18 mouse cellular contexts compared by ENCODE assay signal in genomic region chr12:110112723-110113105, GRCm38 (mm10).
DNase-seq lines count a peak whose midpoint lies in the region; ATAC-seq lines count a peak whose summit lies in the region.
"Had no signal": no experiment of that assay in that cellular context is flagged by ENCODE, and none has a peak within 500 bp of the region (broad histone marks: within the 10 kb centered on the region; RNA-seq: fewer than 3 reads in every experiment).

No protein-coding gene starts in this region.

- H3K9me3 ChIP-seq in heart, embryonic 10.5 days, result no peaks in the 10 kb centered on the region
- H3K9me3 ChIP-seq in lung, embryonic 16.5 days (ENCODE audit: control insufficient read depth, low read length), result no peaks in the 10 kb centered on the region
- no peaks in the 10 kb centered on the region for H3K9me3 ChIP-seq in hindbrain, embryonic 12.5 days (replicated peaks)
- H3K9me3 ChIP-seq: forebrain, embryonic 13.5 days; limb, embryonic 15.5 days; liver, embryonic 15.5 days; midbrain, embryonic 12.5 days had no signal

- H3K36me3 ChIP-seq in heart, embryonic 10.5 days, result no peaks in the 10 kb centered on the region
- H3K36me3 ChIP-seq in lung, embryonic 16.5 days (ENCODE audit: control insufficient read depth, insufficient read depth, low read length), result no peaks in the 10 kb centered on the region
- H3K36me3 ChIP-seq in hindbrain, embryonic 12.5 days, result no peaks in the 10 kb centered on the region
- H3K36me3 ChIP-seq: limb, embryonic 15.5 days; liver, embryonic 15.5 days; midbrain, embryonic 12.5 days had no signal

- H3K27ac ChIP-seq in heart, embryonic 10.5 days, result no peak overlapping the region
- H3K27ac ChIP-seq in lung, embryonic 16.5 days (ENCODE audit: low read length), result no peak overlapping the region
- no peak overlapping the region for H3K27ac ChIP-seq in hindbrain, embryonic 12.5 days
- H3K27ac ChIP-seq: forebrain, embryonic 13.5 days; gastrocnemius, adult 2 months; hindbrain, embryonic 14.5 days; limb, embryonic 15.5 days; liver, embryonic 15.5 days; midbrain, embryonic 12.5 days had no signal

- peak; percentile 66 for ATAC-seq in lung, embryonic 16.5 days (ENCODE audit: low read depth)
- ATAC-seq in hindbrain, embryonic 12.5 days (ENCODE audit: low FRiP score), result no peak
- ATAC-seq: forebrain, embryonic 13.5 days; Patski had no signal

- H3K4me3 ChIP-seq in heart, embryonic 10.5 days, result no peak overlapping the region
- H3K4me3 ChIP-seq in lung, embryonic 16.5 days (ENCODE audit: low read length), result no peak overlapping the region
- H3K4me3 ChIP-seq in hindbrain, embryonic 12.5 days, result no peak overlapping the region
- H3K4me3 ChIP-seq: forebrain, embryonic 13.5 days; gastrocnemius, adult 2 months; limb, embryonic 15.5 days; liver, embryonic 15.5 days; midbrain, embryonic 12.5 days had no signal

- H3K27me3 ChIP-seq in heart, embryonic 10.5 days (ENCODE audit: insufficient read depth, poor library complexity, severe bottlenecking), result peaks cover 78% of the 10 kb centered on the region
- H3K27me3 ChIP-seq in lung, embryonic 16.5 days (ENCODE audit: control insufficient read depth, insufficient read depth, low read depth, low read length), result no peaks in the 10 kb centered on the region
- no peaks in the 10 kb centered on the region for H3K27me3 ChIP-seq in hindbrain, embryonic 12.5 days
- H3K27me3 ChIP-seq: forebrain, embryonic 13.5 days; limb, embryonic 15.5 days; liver, embryonic 15.5 days; Patski had no signal

- no peak overlapping the region for H3K9ac ChIP-seq in lung, embryonic 16.5 days (ENCODE audit: low read length)
- H3K9ac ChIP-seq in hindbrain, embryonic 12.5 days, result no peak overlapping the region
- H3K9ac ChIP-seq: forebrain, embryonic 13.5 days; hindbrain, embryonic 14.5 days; limb, embryonic 15.5 days; liver, embryonic 15.5 days; midbrain, embryonic 12.5 days had no signal

- peak; percentile 95 for DNase-seq in heart, adult 11 months
- no peak for DNase-seq in heart, embryonic 10.5 days (ENCODE audit: low spot score)
- DNase-seq in urinary bladder, postnatal 14 days (ENCODE audit: low spot score), result peak; percentile 21
- no peak for DNase-seq in urinary bladder, postnatal 4 days (ENCODE audit: low spot score in 2 of 2)
- no peak for DNase-seq in ovary, postnatal 14 days (ENCODE audit: low spot score)
- no peak for DNase-seq in c-Kit-positive CD71-positive TER-119-positive erythroid progenitor cells, embryonic 14.5 days (ENCODE audit: low spot score)
- DNase-seq: adrenal gland, adult 8-10 months; cerebellum, adult 2 months; gastrocnemius, adult 2 months; thymus, postnatal 14 days had no signal

- 73% methylated on average over 7 of the region's 7 CpGs for WGBS in heart, embryonic 10.5 days
- 56% methylated on average over 7 of the region's 7 CpGs for WGBS in lung, embryonic 16.5 days
- 83% methylated on average over 7 of the region's 7 CpGs for WGBS in hindbrain, embryonic 12.5 days

- no peak overlapping the region for H3K4me2 ChIP-seq in lung, embryonic 16.5 days (ENCODE audit: low read depth, low read length)
- H3K4me2 ChIP-seq in hindbrain, embryonic 12.5 days (replicated peaks), result no peak overlapping the region
- H3K4me2 ChIP-seq: forebrain, embryonic 13.5 days; hindbrain, embryonic 14.5 days; limb, embryonic 15.5 days; liver, embryonic 15.5 days; midbrain, embryonic 12.5 days had no signal

- peaks cover 17% of the 10 kb centered on the region for H3K4me1 ChIP-seq in heart, embryonic 10.5 days
- H3K4me1 ChIP-seq in lung, embryonic 16.5 days (replicated peaks; ENCODE audit: control insufficient read depth, insufficient read depth, low read length), result peaks cover 6% of the 10 kb centered on the region; the same call in 1 of the 2 replicates
- H3K4me1 ChIP-seq in hindbrain, embryonic 12.5 days, result 0 out of 2 replicates have a peak, but pooled peaks cover 3% of the 10 kb centered on the region
- H3K4me1 ChIP-seq: limb, embryonic 15.5 days; liver, embryonic 15.5 days had no signal

Comparison
In these comparisons a context has a peak if more than half of its experiments do, and no peak if none do; other contexts are left out.
1. DNase-seq: peak in heart, adult 11 months (single experiment) and urinary bladder, postnatal 14 days (single experiment); none in heart, embryonic 10.5 days (single experiment), urinary bladder, postnatal 4 days (0 of 2), ovary, postnatal 14 days (single experiment) and c-Kit-positive CD71-positive TER-119-positive erythroid progenitor cells, embryonic 14.5 days (single experiment).